Comparison of ENCODE assay signal across 14 mouse cellular contexts in genomic region chr11:116991964-116992363, GRCm38 (mm10).
"Had no signal": no experiment of that assay in that cellular context is flagged by ENCODE, and none has a peak within 500 bp of the region (broad histone marks: within the 10 kb centered on the region; RNA-seq: fewer than 3 reads in every experiment).

No protein-coding gene starts in this region.

- H3K27me3 ChIP-seq: neural tube, embryonic 15.5 days had no signal

- H3K4me2 ChIP-seq: limb, embryonic 15.5 days; liver, embryonic 12.5 days; lung, embryonic 14.5 days; midbrain, embryonic 11.5 days; neural tube, embryonic 15.5 days had no signal

- DNase-seq: kidney, adult 8-10 months; kidney, postnatal 25 days; lung, embryonic 14.5 days; lung, postnatal 10 days; lung, postnatal 4 days; thymus, adult 18-20 months; thymus, postnatal 25 days had no signal

- H3K9me3 ChIP-seq: limb, embryonic 15.5 days; liver, embryonic 12.5 days; neural tube, embryonic 15.5 days had no signal

- ATAC-seq: liver, embryonic 12.5 days had no signal

- H3K4me3 ChIP-seq: left cerebral cortex, adult 2 months; limb, embryonic 15.5 days; liver, embryonic 12.5 days; megakaryocyte, embryonic 14.5 days; myocyte; neural tube, embryonic 15.5 days had no signal

- H3K4me1 ChIP-seq: liver, embryonic 12.5 days; megakaryocyte, embryonic 14.5 days had no signal

- H3K36me3 ChIP-seq: limb, embryonic 15.5 days; liver, embryonic 12.5 days; neural tube, embryonic 15.5 days had no signal

- H3K9ac ChIP-seq: limb, embryonic 15.5 days; liver, embryonic 12.5 days; lung, embryonic 14.5 days; neural tube, embryonic 15.5 days had no signal

- H3K27ac ChIP-seq: left cerebral cortex, adult 2 months; limb, embryonic 15.5 days; liver, embryonic 12.5 days; neural tube, embryonic 15.5 days had no signal
